Mouse (Mus musculus) E14TG2a.4 (cell line): ENCODE data around the gene Smim15.

Source experiments
- H3K27me3 ChIP-seq: 2 replicates; pipeline ENCODE4 v1.6.1; 2014; ENCODE audit warnings: low read length, control low read depth; ENCODE audit not compliant: insufficient read depth
- H3K36me3 ChIP-seq: 2 replicates; pipeline ENCODE4 v1.6.1; 2014; ENCODE audit warnings: low read length, control low read depth; ENCODE audit not compliant: insufficient read depth
- H3K4me1 ChIP-seq: replicated peaks from 2 replicates; pipeline ENCODE4 v1.6.1; 2014; ENCODE audit warnings: low read depth, low read length, control low read depth
- H3K4me3 ChIP-seq: replicated peaks from 2 replicates; pipeline ENCODE4 v1.5.1; 2014; ENCODE audit warnings: mild to moderate bottlenecking, low read length
- H3K9me3 ChIP-seq: 2 replicates; pipeline ENCODE4 v1.6.1; 2014; ENCODE audit warnings: low read length, control low read depth
- CTCF ChIP-seq: conservative IDR thresholded peaks from 2 replicates; pipeline ENCODE4 v1.5.1; 2014; ENCODE audit warnings: low read length
- NANOG ChIP-seq: IDR thresholded peaks from 2 replicates; pipeline ENCODE4 v1.6.1; 2014; ENCODE audit warnings: borderline replicate concordance, low read length, mixed read lengths
- POU5F1 ChIP-seq: IDR thresholded peaks from 2 replicates; pipeline ENCODE4 v1.6.1; 2014; ENCODE audit warnings: low read length, borderline replicate concordance

The Smim15 gene

DNA sequence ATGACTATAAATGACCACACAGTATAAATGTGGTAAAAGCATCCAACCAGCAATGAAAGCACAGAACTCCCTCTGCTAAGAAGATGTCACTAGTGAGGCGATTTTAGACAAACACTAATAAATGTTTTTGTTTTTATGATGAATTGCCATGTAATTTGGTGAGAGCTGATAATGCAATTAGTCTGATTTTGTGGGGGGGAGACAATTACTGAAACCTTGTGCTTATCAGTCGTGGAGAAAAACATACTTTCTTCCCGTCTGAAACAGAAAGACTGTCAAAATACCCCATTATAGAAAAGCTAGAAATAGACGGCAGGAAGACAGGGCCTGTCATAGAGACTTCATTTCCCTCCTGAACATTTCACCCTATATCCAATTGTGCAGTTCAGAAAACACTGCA, 24.9 kb downstream of the Smim15 start:
- H3K36me3 ChIP-seq: no peaks in the 10 kb centered on the region
- no peaks in the 10 kb centered on the region for H3K4me1 ChIP-seq
- TF ChIP-seq POU5F1 (no peak), CTCF (no peak), NANOG (no peak)
- H3K4me3 ChIP-seq: no peak overlapping the region
- H3K9me3 ChIP-seq: no peaks in the 10 kb centered on the region
- no peaks in the 10 kb centered on the region for H3K27me3 ChIP-seq

GRCm38 (mm10) chr13:108070171-108070570, 25.9 kb downstream of the Smim15 start:
- Histone ChIP-seq H3K4me1 (no peaks in the 10 kb centered on the region), H3K36me3 (no peaks in the 10 kb centered on the region), H3K4me3 (no peak overlapping the region)

DNA sequence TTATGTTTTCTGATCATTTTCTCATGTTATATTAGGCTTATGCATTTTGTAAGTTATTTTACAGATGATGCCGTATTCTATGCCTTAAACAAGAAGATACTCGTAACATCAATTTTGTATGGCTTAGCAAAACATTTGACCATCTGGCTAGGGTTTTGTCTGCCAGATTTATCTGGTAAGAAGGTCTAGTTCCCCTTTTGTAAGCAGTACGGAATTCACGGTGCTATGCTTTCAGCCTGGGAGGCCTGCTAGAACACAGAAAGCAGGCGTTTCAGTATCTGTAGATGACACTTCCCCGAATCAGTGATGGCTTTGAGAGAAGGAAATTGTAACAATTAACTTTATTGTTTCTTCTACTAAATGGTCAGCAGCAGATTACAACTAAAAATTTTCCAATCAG, 33.2 kb downstream of the Smim15 start:
- no peak for TF ChIP-seq CTCF
- TF ChIP-seq NANOG: no peak
- no peak for TF ChIP-seq POU5F1
- Histone ChIP-seq H3K36me3 (peaks cover 21% of the 10 kb centered on the region), H3K4me1 (no peaks in the 10 kb centered on the region), H3K4me3 (no peak overlapping the region), H3K27me3 (no peaks in the 10 kb centered on the region), H3K9me3 (no peaks in the 10 kb centered on the region)

More at GRCm38 (mm10) chr13:108070171-108070570, 25.9 kb downstream of the Smim15 start:
- TF ChIP-seq POU5F1 (no peak), NANOG (no peak), CTCF (no peak)
- no peaks in the 10 kb centered on the region for H3K9me3 ChIP-seq
- H3K27me3 ChIP-seq: no peaks in the 10 kb centered on the region

DNA sequence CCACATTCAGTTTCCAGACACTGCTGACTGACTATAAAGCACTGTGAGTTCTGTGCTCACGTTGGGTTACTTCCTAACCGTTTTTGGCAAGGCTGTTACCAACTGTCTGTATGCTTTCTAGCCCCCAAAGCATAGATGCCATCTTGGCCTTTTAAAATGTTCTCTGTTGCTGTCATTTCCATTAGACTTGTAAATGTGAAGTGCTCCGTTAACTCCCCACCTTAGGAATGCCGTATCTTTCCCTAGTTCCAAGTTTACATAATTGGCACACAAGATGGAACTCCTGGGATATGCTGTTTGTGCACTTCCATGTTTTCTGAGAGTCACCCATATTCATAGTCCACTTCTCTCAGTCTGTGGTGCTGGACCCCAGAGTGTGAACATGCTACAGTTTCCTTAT, 33.7 kb downstream of the Smim15 start:
- no peaks in the 10 kb centered on the region for H3K9me3 ChIP-seq
- no peaks in the 10 kb centered on the region; the same call in 1 of the 2 replicates for H3K4me1 ChIP-seq
- H3K36me3 ChIP-seq: peaks cover 21% of the 10 kb centered on the region
- H3K27me3 ChIP-seq: no peaks in the 10 kb centered on the region
- TF ChIP-seq NANOG: no peak
- no peak for TF ChIP-seq CTCF
- TF ChIP-seq POU5F1: no peak
- no peak overlapping the region for H3K4me3 ChIP-seq

- H3K27me3 ChIP-seq: no peaks in the 10 kb centered on the region
- no peak for TF ChIP-seq NANOG
- TF ChIP-seq CTCF: no peak
- TF ChIP-seq POU5F1: no peak
- H3K4me3 ChIP-seq: no peak overlapping the region
- no peaks in the 10 kb centered on the region; the same call in 1 of the 2 replicates for H3K4me1 ChIP-seq
- H3K9me3 ChIP-seq: no peaks in the 10 kb centered on the region
- H3K36me3 ChIP-seq: peaks cover 21% of the 10 kb centered on the region
These were observed 39.8 kb downstream of the Smim15 start for GRCm38 (mm10) chr13:108084086-108084485.

- H3K27me3 ChIP-seq: no peaks in the 10 kb centered on the region
- no peak overlapping the region for H3K4me3 ChIP-seq
- peaks cover 20% of the 10 kb centered on the region for H3K36me3 ChIP-seq
- H3K9me3 ChIP-seq: no peaks in the 10 kb centered on the region
- H3K4me1 ChIP-seq: no peaks in the 10 kb centered on the region; the same call in 1 of the 2 replicates
- TF ChIP-seq NANOG (no peak), CTCF (no peak), POU5F1 (no peak)
These were observed 41.8 kb downstream of the Smim15 start for GRCm38 (mm10) chr13:108086036-108086435.

DNA sequence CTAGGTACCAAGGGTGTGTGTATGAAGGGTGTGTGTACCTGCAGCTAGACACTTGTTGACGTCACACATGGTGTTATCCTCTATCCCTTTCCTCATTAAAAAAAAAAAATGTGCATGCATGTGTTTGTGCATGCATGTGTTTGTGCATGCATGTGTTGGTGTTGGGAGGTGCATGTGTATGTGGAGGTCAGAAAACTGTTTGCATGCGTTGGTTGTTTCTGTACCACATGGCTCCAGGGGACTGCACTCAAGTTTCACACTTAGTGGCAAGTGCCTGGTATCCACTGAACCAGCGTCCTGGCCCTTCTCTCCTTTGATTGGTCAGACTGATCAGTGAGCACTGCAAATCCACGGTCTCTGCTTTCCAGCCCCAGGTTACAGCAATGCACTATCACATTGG, 42.5 kb downstream of the Smim15 start:
- Histone ChIP-seq H3K9me3 (no peaks in the 10 kb centered on the region), H3K4me1 (peaks cover 3% of the 10 kb centered on the region; the same call in 1 of the 2 replicates), H3K36me3 (peaks cover 15% of the 10 kb centered on the region; the same call in 1 of the 2 replicates), H3K4me3 (no peak overlapping the region), H3K27me3 (no peaks in the 10 kb centered on the region)
- TF ChIP-seq NANOG: no peak
- no peak for TF ChIP-seq CTCF
- no peak for TF ChIP-seq POU5F1

GRCm38 (mm10) chr13:108092290-108092689, 48.0 kb downstream of the Smim15 start:
- Histone ChIP-seq H3K4me3 (no peak overlapping the region), H3K9me3 (no peaks in the 10 kb centered on the region), H3K27me3 (no peaks in the 10 kb centered on the region), H3K4me1 (peaks cover 3% of the 10 kb centered on the region; the same call in 1 of the 2 replicates), H3K36me3 (peaks cover 14% of the 10 kb centered on the region; the same call in 1 of the 2 replicates)
- TF ChIP-seq CTCF: no peak
- no peak for TF ChIP-seq NANOG
- TF ChIP-seq POU5F1: no peak

GRCm38 (mm10) chr13:108094681-108095080, 50.4 kb downstream of the Smim15 start:
- Histone ChIP-seq H3K4me1 (peaks cover 3% of the 10 kb centered on the region; the same call in 1 of the 2 replicates), H3K9me3 (no peaks in the 10 kb centered on the region), H3K27me3 (no peaks in the 10 kb centered on the region), H3K4me3 (no peak overlapping the region), H3K36me3 (peaks cover 10% of the 10 kb centered on the region; the same call in 1 of the 2 replicates)
- TF ChIP-seq POU5F1 (no peak), NANOG (no peak), CTCF (no peak)
